Mouse (Mus musculus) kidney, postnatal 10 days (tissue): Measurements from ENCODE around the gene Gskip.

Experiments used
- DNase-seq: peaks from one replicate; pipeline ENCODE4 v3.0.0; 2021; ENCODE audit warnings: mixed read lengths

Gskip gene

GRCm38 (mm10) chr12:105683933-105684901 is at the start of gene Gskip:
TSS of gene Gskip (plus strand) at chr12:105684829.
- DNase-seq: peak; percentile 55

- no peak for DNase-seq
Observed at GRCm38 (mm10) chr12:105636551-105636950, 48.1 kb upstream of the Gskip start.

- DNase-seq: peak; percentile 30
Observed at GRCm38 (mm10) chr12:105637554-105637953, 47.1 kb upstream of the Gskip start.

- no peak for DNase-seq
Observed at GRCm38 (mm10) chr12:105642770-105643321, 41.8 kb upstream of the Gskip start.

GRCm38 (mm10) chr12:105655850-105656249 is 28.8 kb upstream of the Gskip start:
- no peak for DNase-seq

GRCm38 (mm10) chr12:105676274-105676673 is 8.4 kb upstream of the Gskip start:
- DNase-seq: no peak

GRCm38 (mm10) chr12:105678211-105678610 is 6.4 kb upstream of the Gskip start:
- DNase-seq: no peak

GRCm38 (mm10) chr12:105678762-105679161 is 5.9 kb upstream of the Gskip start:
- DNase-seq: no peak

GRCm38 (mm10) chr12:105685001-105685691 is 517 bp downstream of the Gskip start, which contains the start of gene Atg2b:
TSS of gene Atg2b (minus strand) at chr12:105685211.
- peak; percentile 99 for DNase-seq

GRCm38 (mm10) chr12:105686791-105687190 is 2.2 kb downstream of the Gskip start:
- no peak for DNase-seq

GRCm38 (mm10) chr12:105687416-105687815 is 2.8 kb downstream of the Gskip start:
- no peak for DNase-seq

GRCm38 (mm10) chr12:105688546-105688945 is 3.9 kb downstream of the Gskip start:
- DNase-seq: no peak

GRCm38 (mm10) chr12:105689435-105689834 is 4.8 kb downstream of the Gskip start:
- no peak for DNase-seq

- no peak for DNase-seq
Observed at GRCm38 (mm10) chr12:105694021-105694420, 9.4 kb downstream of the Gskip start.

- no peak for DNase-seq
Observed at GRCm38 (mm10) chr12:105695848-105696247, 11.2 kb downstream of the Gskip start.

- no peak for DNase-seq
Observed at GRCm38 (mm10) chr12:105697104-105697780, 12.6 kb downstream of the Gskip start.

- no peak for DNase-seq
Observed at GRCm38 (mm10) chr12:105700433-105700832, 15.8 kb downstream of the Gskip start.

GRCm38 (mm10) chr12:105705799-105706487 is 21.3 kb downstream of the Gskip start, which contains the start of gene Ak7:
TSS of gene Ak7 (plus strand) at chr12:105705976.
- DNase-seq: peak; percentile 87

- peak; percentile 34 for DNase-seq
Observed at GRCm38 (mm10) chr12:105718616-105719015, 34.0 kb downstream of the Gskip start.

GRCm38 (mm10) chr12:105720196-105720595 is 35.6 kb downstream of the Gskip start:
- DNase-seq: no peak

GRCm38 (mm10) chr12:105721452-105722132 is 37.0 kb downstream of the Gskip start:
- DNase-seq: no peak
